Mouse (Mus musculus) G1E (cell line): ENCODE results near the gene Kctd4. TPM values are rescaled to one million over a fixed set of nuclear protein-coding genes. Genes with fewer than 3 reads are reported as not detected.

Experiments used
- ATAC-seq: 2 replicates; pipeline ENCODE4 v1.8.0; 2016; ENCODE audit warnings: mild to moderate bottlenecking; ENCODE audit not compliant: insufficient number of reproducible peaks, poor library complexity, low FRiP score, severe bottlenecking; ENCODE audit errors: extremely low read depth
- DNase-seq: peaks from one replicate; pipeline ENCODE4 v3.0.0; 2012; ENCODE audit warnings: low spot score
- H3K27me3 ChIP-seq: 2 replicates; pipeline ENCODE4 v1.6.1; 2012; ENCODE audit warnings: mild to moderate bottlenecking, low read length, inconsistent platforms; ENCODE audit not compliant: insufficient read depth
- H3K36me3 ChIP-seq: replicated peaks from 2 replicates; pipeline ENCODE3; 2012; ENCODE audit warnings: mild to moderate bottlenecking, inconsistent platforms
- H3K4me1 ChIP-seq: 2 replicates; pipeline ENCODE4 v1.6.1; 2012; ENCODE audit warnings: low read depth, low read length, inconsistent platforms, mixed read lengths; ENCODE audit not compliant: insufficient read depth
- H3K4me3 ChIP-seq: 2 replicates; pipeline ENCODE4 v1.5.1; 2012; ENCODE audit warnings: low read depth, mild to moderate bottlenecking, inconsistent platforms, low read length, moderate library complexity, mixed read lengths
- H3K9me3 ChIP-seq: replicated peaks from 2 replicates; pipeline ENCODE4 v1.6.1; 2012; ENCODE audit warnings: inconsistent platforms
- CTCF ChIP-seq: IDR thresholded peaks from 2 replicates; pipeline ENCODE4 v1.5.1; 2012; ENCODE audit warnings: low read depth, low read length, inconsistent platforms, mixed read lengths
- GATA1 ChIP-seq: IDR thresholded peaks from 2 replicates; pipeline ENCODE4 v1.6.1; 2012; ENCODE audit warnings: borderline replicate concordance, low read length, inconsistent platforms, mixed read lengths
- GATA2 ChIP-seq: IDR thresholded peaks from 2 replicates; pipeline ENCODE4 v1.6.1; 2012; ENCODE audit warnings: low read depth, low read length, inconsistent platforms, borderline replicate concordance
- POLR2AphosphoS5 ChIP-seq: IDR thresholded peaks from 2 replicates; pipeline ENCODE4 v1.6.1; 2012; ENCODE audit warnings: low read depth, low read length, inconsistent platforms; ENCODE audit not compliant: insufficient replicate concordance
- TAL1 ChIP-seq: conservative IDR thresholded peaks from 2 replicates; pipeline ENCODE4 v1.6.1; 2012; ENCODE audit warnings: low read depth, low read length, inconsistent platforms, mixed read lengths
- polyA plus RNA-seq: library from polyadenylated mRNA; stranded (reverse); fragments of >175 nt; gene quantifications from 2 replicates; pipeline ENCODE4 v1.2.3, GENCODE M21; 2012
- total RNA-seq, 2 experiments: library from RNA; stranded (forward) in 1 of 2; stranded (reverse) in 1 of 2; fragments of 200-1000 nt in 1 of 2; fragments of >200 nt in 1 of 2; fragmentation: Nextera tagmentation in 1 of 2; gene quantifications; 2 replicates each; pipeline ENCODE4 v1.2.3; 2014 to 2017

Gene Kctd4
- total and polyA plus RNA-seq, 3 experiments: 0.11 TPM; not detected in 2

- no peak for TF ChIP-seq GATA1
- no peak for TF ChIP-seq CTCF
- no peak for TF ChIP-seq POLR2AphosphoS5
- no peak for TF ChIP-seq GATA2
- TF ChIP-seq TAL1: no peak
- Histone ChIP-seq H3K9me3 (no peaks in the 10 kb centered on the region), H3K4me3 (no peak overlapping the region), H3K27me3 (peaks cover 14% of the 10 kb centered on the region), H3K4me1 (peaks cover 15% of the 10 kb centered on the region), H3K36me3 (no peaks in the 10 kb centered on the region)
- ATAC-seq (no peak), DNase-seq (no peak)
Observed at GRCm38 (mm10) chr14:76014331-76014730, 59.5 kb downstream of the Kctd4 start.

Other genes with a start within 250 kb of the Kctd4 start
- gene Cog3, start 200.5 kb upstream of the Kctd4 start, total RNA-seq (2014; fragmentation: Nextera tagmentation): 34.8 and 36.5 TPM in 2 replicates
- 34.1 and 34.8 TPM in 2 replicates for gene Cog3, start 200.5 kb upstream of the Kctd4 start, total RNA-seq (2017)
- 5.0 and 6.2 TPM in 2 replicates for gene Cog3, start 200.5 kb upstream of the Kctd4 start, polyA plus RNA-seq
- 33.9 and 40.4 TPM in 2 replicates for gene Slc25a30, start 168.0 kb upstream of the Kctd4 start, total RNA-seq (2014; fragmentation: Nextera tagmentation)
- gene Slc25a30, start 168.0 kb upstream of the Kctd4 start, total RNA-seq (2017): 20.3 and 20.5 TPM in 2 replicates
- gene Slc25a30, start 168.0 kb upstream of the Kctd4 start, polyA plus RNA-seq: 44.3 and 54.7 TPM in 2 replicates
- 2,208 and 2,341 TPM in 2 replicates for gene Tpt1, start 109.9 kb upstream of the Kctd4 start, total RNA-seq (2014; fragmentation: Nextera tagmentation)
- 819 and 896 TPM in 2 replicates for gene Tpt1, start 109.9 kb upstream of the Kctd4 start, total RNA-seq (2017)
- 1,947 and 1,988 TPM in 2 replicates for gene Tpt1, start 109.9 kb upstream of the Kctd4 start, polyA plus RNA-seq
- gene Gtf2f2, start 55.9 kb downstream of the Kctd4 start, total RNA-seq (2014; fragmentation: Nextera tagmentation): 32.7 and 33.3 TPM in 2 replicates
- 49.5 and 53.3 TPM in 2 replicates for gene Gtf2f2, start 55.9 kb downstream of the Kctd4 start, total RNA-seq (2017)
- gene Gtf2f2, start 55.9 kb downstream of the Kctd4 start, polyA plus RNA-seq: 9.1 TPM in 2 replicates
- gene Gpalpp1, start 155.8 kb downstream of the Kctd4 start, total RNA-seq (2014; fragmentation: Nextera tagmentation): 26.6 and 31.4 TPM in 2 replicates
- 36.9 and 40.5 TPM in 2 replicates for gene Gpalpp1, start 155.8 kb downstream of the Kctd4 start, total RNA-seq (2017)
- gene Gpalpp1, start 155.8 kb downstream of the Kctd4 start, polyA plus RNA-seq: 3.2 and 3.5 TPM in 2 replicates
- gene Nufip1, start 155.9 kb downstream of the Kctd4 start, total RNA-seq (2014; fragmentation: Nextera tagmentation): 8.5 and 12.0 TPM in 2 replicates
- gene Nufip1, start 155.9 kb downstream of the Kctd4 start, total RNA-seq (2017): 16.9 and 18.1 TPM in 2 replicates
- 11.8 and 16.4 TPM in 2 replicates for gene Nufip1, start 155.9 kb downstream of the Kctd4 start, polyA plus RNA-seq